Mouse (Mus musculus): ENCODE measurements around the gene Gars. TPM values are rescaled to one million over a fixed set of nuclear protein-coding genes. Genes with fewer than 3 reads are reported as not detected.

Gars gene
- polyA plus RNA-seq, 1 experiment from 2014 or later = 149 TPM

GRCm38 (mm10) chr6:55009391-55010230 is 28.2 kb upstream of the Gars start:
- Histone ChIP-seq H3K4me1 (no peaks in the 10 kb centered on the region), H3K4me2 (no peak overlapping the region), H3K9ac (no peak overlapping the region), H3K27ac (peak overlapping the region; percentile 76), H3K27me3 (peaks cover 4% of the 10 kb centered on the region; the same call in 1 of the 2 replicates), H3K9me3 (no peaks in the 10 kb centered on the region), H3K36me3 (no peaks in the 10 kb centered on the region), H3K4me3 (peak overlapping the region; percentile 5; the same call in 1 of the 2 replicates)
- WGBS = 36% methylated on average over 16 of the region's 16 CpGs
- 0 out of 2 replicates have a peak, but pooled peaks have one; percentile 40 for ATAC-seq (ENCODE audit: insufficient number of reproducible peaks, low FRiP score, low TSS enrichment, low read depth)

GRCm38 (mm10) chr6:55010330-55011091 is 27.3 kb upstream of the Gars start:
- Histone ChIP-seq H3K4me1 (no peaks in the 10 kb centered on the region), H3K27me3 (peaks cover 4% of the 10 kb centered on the region; the same call in 1 of the 2 replicates), H3K9ac (no peak overlapping the region), H3K27ac (no peak overlapping the region), H3K4me2 (no peak overlapping the region), H3K36me3 (no peaks in the 10 kb centered on the region), H3K4me3 (no peak overlapping the region), H3K9me3 (no peaks in the 10 kb centered on the region)
- ATAC-seq (ENCODE audit: insufficient number of reproducible peaks, low FRiP score, low TSS enrichment, low read depth) = no peak
- WGBS = 59% methylated on average over 4 of the region's 4 CpGs

GRCm38 (mm10) chr6:55012516-55012915 is 25.3 kb upstream of the Gars start:
- 79% methylated on average over 7 of the region's 7 CpGs for WGBS
- no peak for ATAC-seq (ENCODE audit: insufficient number of reproducible peaks, low FRiP score, low TSS enrichment, low read depth)
- H3K4me3 ChIP-seq = no peak overlapping the region

GRCm38 (mm10) chr6:55014184-55014583 is 23.6 kb upstream of the Gars start:
- no peak for ATAC-seq (ENCODE audit: insufficient number of reproducible peaks, low FRiP score, low TSS enrichment, low read depth)
- WGBS = 88% methylated on average over 3 of the region's 3 CpGs

More at GRCm38 (mm10) chr6:55012516-55012915, 25.3 kb upstream of the Gars start:
- Histone ChIP-seq H3K4me2 (no peak overlapping the region), H3K9ac (no peak overlapping the region), H3K27me3 (peaks cover 4% of the 10 kb centered on the region; the same call in 1 of the 2 replicates), H3K27ac (no peak overlapping the region), H3K9me3 (no peaks in the 10 kb centered on the region), H3K36me3 (no peaks in the 10 kb centered on the region), H3K4me1 (peaks cover 13% of the 10 kb centered on the region)

GRCm38 (mm10) chr6:55016236-55016635 is 21.6 kb upstream of the Gars start:
- Histone ChIP-seq H3K9me3 (no peaks in the 10 kb centered on the region), H3K4me1 (peaks cover 13% of the 10 kb centered on the region), H3K36me3 (no peaks in the 10 kb centered on the region), H3K4me2 (no peak overlapping the region), H3K9ac (no peak overlapping the region), H3K4me3 (no peak overlapping the region), H3K27ac (no peak overlapping the region), H3K27me3 (no peaks in the 10 kb centered on the region)
- ATAC-seq (ENCODE audit: insufficient number of reproducible peaks, low FRiP score, low TSS enrichment, low read depth) = 0 out of 2 replicates have a peak, but pooled peaks have one; percentile 43
- WGBS = 16% methylated on average over 5 of the region's 5 CpGs

More at GRCm38 (mm10) chr6:55014184-55014583, 23.6 kb upstream of the Gars start:
- H3K9ac ChIP-seq = no peak overlapping the region
- no peak overlapping the region for H3K4me3 ChIP-seq
- peaks cover 13% of the 10 kb centered on the region for H3K4me1 ChIP-seq
- H3K27ac ChIP-seq = no peak overlapping the region
- H3K9me3 ChIP-seq = no peaks in the 10 kb centered on the region
- no peak overlapping the region for H3K4me2 ChIP-seq
- no peaks in the 10 kb centered on the region for H3K36me3 ChIP-seq
- H3K27me3 ChIP-seq = peaks cover 4% of the 10 kb centered on the region; the same call in 1 of the 2 replicates

- peak; percentile 50; the same call in 1 of the 2 replicates for ATAC-seq (ENCODE audit: insufficient number of reproducible peaks, low FRiP score, low TSS enrichment, low read depth)
- H3K4me3 ChIP-seq = no peak overlapping the region
- H3K36me3 ChIP-seq = no peaks in the 10 kb centered on the region
- no peak overlapping the region for H3K9ac ChIP-seq
- H3K27ac ChIP-seq = no peak overlapping the region
- H3K9me3 ChIP-seq = no peaks in the 10 kb centered on the region
- peak overlapping the region; percentile 32 for H3K4me2 ChIP-seq
- peaks cover 13% of the 10 kb centered on the region for H3K4me1 ChIP-seq
- no peaks in the 10 kb centered on the region for H3K27me3 ChIP-seq
- 25% methylated on average over 15 of the region's 15 CpGs for WGBS
Measured at GRCm38 (mm10) chr6:55016710-55017583, 20.9 kb upstream of the Gars start.

GRCm38 (mm10) chr6:55018417-55018816 is 19.4 kb upstream of the Gars start:
- Histone ChIP-seq H3K9ac (no peak overlapping the region), H3K36me3 (no peaks in the 10 kb centered on the region), H3K27me3 (no peaks in the 10 kb centered on the region), H3K4me1 (peaks cover 13% of the 10 kb centered on the region), H3K9me3 (no peaks in the 10 kb centered on the region), H3K27ac (no peak overlapping the region), H3K4me3 (no peak overlapping the region), H3K4me2 (no peak overlapping the region)
- 68% methylated on average over 2 of the region's 2 CpGs for WGBS
- ATAC-seq (ENCODE audit: insufficient number of reproducible peaks, low FRiP score, low TSS enrichment, low read depth) = no peak

- Histone ChIP-seq H3K27me3 (no peaks in the 10 kb centered on the region), H3K9ac (no peak overlapping the region), H3K4me2 (no peak overlapping the region), H3K4me1 (peaks cover 6% of the 10 kb centered on the region), H3K36me3 (no peaks in the 10 kb centered on the region), H3K27ac (no peak overlapping the region), H3K9me3 (no peaks in the 10 kb centered on the region), H3K4me3 (no peak overlapping the region)
- WGBS = 87% methylated on average over 7 of the region's 7 CpGs
- no peak for ATAC-seq (ENCODE audit: insufficient number of reproducible peaks, low FRiP score, low TSS enrichment, low read depth)
Measured at GRCm38 (mm10) chr6:55021806-55022205, 16.0 kb upstream of the Gars start.

GRCm38 (mm10) chr6:55027642-55028041 is 10.2 kb upstream of the Gars start:
- no peak overlapping the region for H3K9ac ChIP-seq
- ATAC-seq (ENCODE audit: insufficient number of reproducible peaks, low FRiP score, low TSS enrichment, low read depth) = no peak
- H3K27ac ChIP-seq = no peak overlapping the region
- no peaks in the 10 kb centered on the region for H3K9me3 ChIP-seq
- 38% methylated on average over 2 of the region's 2 CpGs for WGBS
- H3K36me3 ChIP-seq = no peaks in the 10 kb centered on the region
- H3K4me3 ChIP-seq = no peak overlapping the region
- no peaks in the 10 kb centered on the region for H3K27me3 ChIP-seq
- no peaks in the 10 kb centered on the region; the same call in 1 of the 2 replicates for H3K4me1 ChIP-seq
- H3K4me2 ChIP-seq = no peak overlapping the region

- Histone ChIP-seq H3K4me2 (no peak overlapping the region), H3K9ac (no peak overlapping the region), H3K27ac (no peak overlapping the region), H3K4me1 (peaks cover 15% of the 10 kb centered on the region), H3K9me3 (no peaks in the 10 kb centered on the region), H3K4me3 (no peak overlapping the region), H3K36me3 (no peaks in the 10 kb centered on the region), H3K27me3 (no peaks in the 10 kb centered on the region)
- no peak for ATAC-seq (ENCODE audit: insufficient number of reproducible peaks, low FRiP score, low TSS enrichment, low read depth)
- WGBS = 83% methylated on average over 4 of the region's 4 CpGs
Measured at GRCm38 (mm10) chr6:55036731-55037130, 1.1 kb upstream of the Gars start.
